Mouse (Mus musculus) spleen, adult 18-20 months (tissue): ENCODE results near the gene Gm28053.

ENCODE experiments used
- DNase-seq, 2 experiments: peaks; one replicate each; pipeline ENCODE4 v3.0.0; 2022; ENCODE audit warnings: mixed read lengths in 2 of 2

Gm28053 gene

DNA sequence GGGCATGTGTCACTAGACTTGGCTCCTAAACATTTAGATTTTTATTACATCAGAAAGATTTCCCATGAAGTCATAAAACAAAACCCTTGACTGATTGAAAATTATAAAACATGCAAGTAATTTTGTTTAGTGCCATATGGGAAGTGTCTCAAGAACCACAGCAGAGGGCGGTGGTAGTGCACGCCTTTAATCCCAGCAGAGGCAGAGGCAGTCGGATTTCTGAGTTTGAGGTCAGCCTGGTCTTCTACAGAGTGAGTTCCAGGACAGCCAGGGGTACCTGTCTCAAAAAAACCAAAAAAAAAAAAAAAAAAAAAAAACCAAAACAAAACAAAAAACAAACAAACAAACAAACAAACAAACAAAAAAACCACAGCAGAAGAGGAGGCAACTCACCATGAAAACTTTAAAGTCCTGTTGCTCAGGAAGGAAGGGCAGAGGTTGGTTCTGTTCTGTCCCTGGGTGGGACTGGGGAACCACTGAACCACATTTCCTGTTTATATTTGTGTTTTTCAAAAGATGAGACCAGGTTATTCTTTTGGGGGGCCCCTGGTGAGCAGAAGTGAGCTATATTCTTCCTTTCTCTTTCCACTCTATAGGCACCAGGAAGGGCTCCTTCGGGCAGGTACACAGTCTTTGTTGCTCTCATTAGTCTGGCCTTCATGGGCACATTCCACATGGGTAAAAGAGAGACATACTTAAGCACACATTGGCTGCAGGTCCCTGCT, 21.4 kb upstream of the Gm28053 start:
- peak in 1 of 2 experiments; percentile 1 for DNase-seq

DNA sequence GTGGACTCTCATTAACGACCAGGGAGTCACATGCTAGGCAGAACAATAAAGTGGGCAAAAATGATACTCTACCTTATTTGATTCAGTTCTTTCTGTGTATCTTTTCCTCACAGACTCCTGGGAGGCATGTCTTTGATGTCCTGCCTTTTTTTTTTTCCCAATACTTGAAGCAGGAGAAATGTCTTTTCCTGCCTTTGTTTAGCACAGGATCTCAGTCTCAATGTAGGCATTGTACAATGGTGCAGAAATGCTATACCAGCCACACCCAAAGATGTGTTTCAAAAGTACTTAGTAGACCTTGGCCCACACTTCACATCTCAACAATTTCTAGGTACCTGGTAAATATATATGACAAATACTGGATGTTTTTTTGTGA, 20.9 kb upstream of the Gm28053 start:
- DNase-seq, result peak in 1 of 2 experiments; percentile 4

GRCm38 (mm10) chr6:48698066-48698856, 20.1 kb upstream of the Gm28053 start:
- no peak for DNase-seq

DNA sequence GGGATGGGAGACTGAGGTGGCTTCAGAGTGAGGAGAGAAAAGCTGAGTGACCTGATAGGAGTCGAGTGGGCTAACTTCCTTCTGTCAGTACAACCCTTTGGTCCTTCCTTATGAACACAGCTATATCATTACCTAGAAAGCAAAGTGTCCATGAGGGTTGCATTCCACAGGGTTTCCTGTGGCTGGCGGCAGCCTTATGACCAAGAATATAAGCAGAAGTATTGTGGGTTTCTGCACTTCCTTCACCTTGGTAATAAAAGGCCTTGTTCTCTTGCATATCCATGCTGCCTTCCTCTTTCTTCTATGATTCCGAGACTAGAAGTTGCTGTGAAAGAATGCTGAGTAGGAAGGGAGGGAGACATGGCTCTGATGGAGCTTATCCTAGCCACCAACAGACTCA, 19.5 kb upstream of the Gm28053 start:
- DNase-seq, result no peak

DNA sequence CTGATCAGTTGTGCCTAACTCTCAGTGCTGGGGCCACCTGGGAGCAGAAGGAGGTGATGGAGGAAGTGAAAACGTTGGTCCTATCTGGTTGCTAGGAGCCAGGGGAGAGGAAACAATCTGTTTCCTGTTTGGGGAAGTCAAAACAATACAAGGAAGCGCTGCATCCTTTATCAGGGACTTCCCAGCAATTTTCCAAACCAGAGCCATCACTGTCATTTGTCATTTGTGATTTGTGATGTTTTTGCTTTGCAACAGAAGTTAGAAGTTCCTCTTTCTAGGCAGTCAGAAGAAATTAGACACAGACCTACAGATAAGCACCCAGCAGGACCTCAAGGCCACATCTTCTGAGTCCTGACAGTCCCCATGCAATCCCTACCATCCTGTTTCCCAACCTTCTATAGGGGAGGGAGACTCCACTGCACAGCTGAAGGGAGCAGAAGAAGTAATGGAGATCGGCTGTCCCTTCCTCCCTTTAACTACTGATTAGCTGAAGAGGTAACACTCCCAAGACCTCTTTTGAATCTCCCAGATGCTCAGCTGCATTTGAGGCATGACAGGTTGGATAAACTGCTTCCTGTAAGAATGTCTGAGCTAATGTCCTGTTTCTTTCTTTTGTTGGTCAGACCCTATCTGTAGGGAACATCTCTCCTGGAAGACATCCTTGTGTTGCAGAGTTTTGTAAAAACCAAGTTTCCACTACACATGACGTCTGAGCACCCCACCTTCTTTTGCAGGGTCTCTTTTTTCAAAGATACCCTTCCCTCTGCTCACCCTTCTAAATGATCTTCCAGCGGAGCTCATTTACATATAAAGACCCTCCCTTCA, 17.9 kb upstream of the Gm28053 start:
- DNase-seq, result no peak

GRCm38 (mm10) chr6:48702146-48702545, 16.3 kb upstream of the Gm28053 start:
- DNase-seq, result no peak

GRCm38 (mm10) chr6:48702601-48703000, 15.8 kb upstream of the Gm28053 start:
- DNase-seq, result no peak

GRCm38 (mm10) chr6:48704146-48704545, 14.3 kb upstream of the Gm28053 start:
- DNase-seq, result peak in 1 of 2 experiments; percentile 5

GRCm38 (mm10) chr6:48706130-48706529, 12.3 kb upstream of the Gm28053 start:
- DNase-seq, result no peak

DNA sequence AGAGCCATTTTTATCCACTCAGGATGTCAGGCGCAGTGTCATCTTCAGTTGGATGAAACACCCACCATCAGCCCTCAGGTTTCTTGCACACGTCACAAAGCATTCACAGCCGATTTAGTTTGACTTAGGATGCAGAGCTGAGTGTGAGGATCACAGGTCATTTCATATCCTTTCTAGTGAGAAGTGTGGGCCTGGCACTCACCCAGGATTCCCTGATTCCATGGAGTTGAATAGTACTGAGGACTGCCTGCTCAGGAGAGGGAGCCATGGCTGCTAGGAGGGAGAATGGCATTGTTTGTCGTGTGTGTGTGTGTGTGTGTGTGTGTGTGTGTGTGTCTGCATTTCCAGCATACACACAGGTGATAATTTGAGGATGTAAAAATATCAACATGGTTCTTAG, 1.9 kb downstream of the Gm28053 start:
- no peak for DNase-seq

DNA sequence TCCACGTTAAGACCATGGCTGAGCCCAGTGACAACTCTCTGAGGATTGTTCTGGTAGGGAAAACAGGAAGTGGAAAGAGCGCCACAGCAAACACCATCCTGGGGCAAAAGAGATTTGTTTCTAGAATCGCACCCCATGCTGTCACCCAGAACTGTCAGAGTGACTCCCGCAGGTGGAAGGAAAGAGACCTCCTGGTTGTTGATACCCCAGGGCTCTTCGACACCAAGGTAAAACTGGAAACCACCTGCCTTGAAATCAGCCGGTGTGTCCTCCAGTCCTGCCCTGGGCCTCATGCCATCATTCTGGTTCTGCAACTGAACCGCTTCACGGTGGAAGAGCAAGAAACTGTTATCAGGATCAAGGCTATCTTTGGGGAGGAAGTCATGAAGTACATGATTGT, 5.1 kb downstream of the Gm28053 start:
- DNase-seq, result no peak

DNA sequence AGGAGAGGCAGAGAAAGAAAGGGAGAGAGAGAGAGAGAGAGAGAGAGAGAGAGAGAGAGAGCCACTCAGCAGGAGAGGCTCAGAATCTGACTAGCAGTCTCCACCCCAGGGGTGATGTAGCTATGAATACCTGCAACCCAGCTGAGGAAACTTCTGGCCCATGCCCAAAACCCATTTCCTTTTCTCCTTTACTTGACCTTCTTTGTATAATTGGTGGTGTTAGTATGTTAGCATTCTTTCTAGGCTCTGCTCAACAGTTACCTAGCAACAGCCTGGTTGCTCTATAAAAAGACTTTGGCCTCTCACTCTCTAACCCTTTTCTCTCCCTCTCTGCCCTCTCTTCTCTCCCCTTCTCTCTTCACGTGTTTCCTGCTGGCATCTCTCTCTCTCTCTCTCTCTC, 7.1 kb downstream of the Gm28053 start:
- peak in 1 of 2 experiments; percentile 60 for DNase-seq

DNA sequence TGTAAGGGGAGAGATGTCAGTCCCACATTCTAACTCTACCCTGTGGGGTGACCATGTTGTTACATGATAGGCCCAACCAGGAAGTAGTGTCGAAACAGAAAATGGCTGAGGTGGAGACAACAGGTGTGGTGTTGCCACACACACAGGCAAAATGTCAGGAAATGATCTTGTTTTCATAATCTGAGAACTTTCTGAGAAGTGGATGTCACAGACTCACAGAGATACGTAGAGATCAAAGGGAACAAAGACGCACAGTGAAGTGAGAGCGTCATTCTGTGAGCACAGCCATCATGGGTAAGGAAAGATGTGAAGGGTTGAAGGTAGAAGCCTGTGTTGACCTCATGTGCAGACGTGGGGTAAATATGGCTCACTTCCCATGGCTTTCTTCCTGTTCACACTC, 9.4 kb downstream of the Gm28053 start:
- no peak for DNase-seq

DNA sequence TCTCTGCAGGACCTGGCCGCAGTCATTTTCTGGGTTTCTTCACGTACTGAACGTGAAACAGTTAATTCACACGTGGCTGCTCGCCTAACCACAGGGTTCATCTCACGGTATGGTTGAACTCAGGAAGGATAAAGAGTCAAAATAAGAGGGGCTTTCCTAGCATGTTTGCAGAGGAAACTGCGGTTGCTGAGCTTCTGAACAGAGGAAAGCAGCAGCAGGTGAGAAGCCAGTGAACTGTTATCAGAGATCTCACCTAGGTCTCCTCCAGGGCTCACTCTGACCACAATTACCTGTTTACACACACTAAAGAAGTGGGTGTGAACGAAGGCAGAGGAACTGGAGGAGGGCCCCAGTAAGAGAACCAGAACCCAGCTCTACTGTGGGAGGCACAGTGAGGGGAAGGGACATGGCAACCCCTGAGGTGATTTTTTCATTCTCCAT, 14.5 kb downstream of the Gm28053 start:
- DNase-seq, result peak; percentile 55 to 69

DNA sequence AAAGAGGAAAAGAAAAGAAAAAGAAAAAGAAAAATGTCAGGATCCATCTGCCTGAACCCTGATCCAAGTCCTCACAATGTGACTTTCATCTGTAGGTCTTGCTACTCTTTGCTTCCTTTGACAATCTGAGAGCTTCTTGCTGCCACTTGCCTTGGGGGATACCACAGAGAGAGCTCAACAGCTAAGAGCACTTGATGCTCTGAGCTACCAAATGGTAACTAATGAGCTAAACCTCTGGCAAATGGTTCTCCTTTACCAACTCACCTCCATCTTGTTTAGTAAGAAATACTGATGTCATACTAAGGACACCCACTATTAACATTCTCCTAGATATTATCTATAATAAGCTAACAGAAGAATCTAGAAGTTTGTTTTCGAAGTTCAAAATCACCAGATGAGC, 15.3 kb downstream of the Gm28053 start:
- DNase-seq, result no peak

DNA sequence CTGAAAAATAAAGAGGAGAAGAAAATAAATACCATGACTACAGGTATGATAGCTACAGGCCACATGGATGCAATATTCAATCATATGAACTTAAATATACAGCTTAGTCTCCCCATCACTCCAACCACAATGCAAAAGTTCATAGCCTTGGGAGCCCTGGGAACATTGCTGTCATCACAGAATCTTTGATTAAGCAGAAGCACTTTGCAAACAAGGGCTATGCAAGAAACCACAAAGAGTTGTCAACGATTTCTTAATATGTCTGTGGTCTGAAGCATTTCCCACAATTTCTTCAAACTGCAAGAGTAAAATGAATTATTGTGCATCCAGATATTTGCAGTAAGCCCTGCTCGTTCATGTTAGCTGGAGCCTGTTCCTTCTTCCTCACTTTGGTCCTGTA, 18.6 kb downstream of the Gm28053 start:
- DNase-seq, result no peak

GRCm38 (mm10) chr6:48737688-48738087, 19.3 kb downstream of the Gm28053 start:
- DNase-seq, result no peak

DNA sequence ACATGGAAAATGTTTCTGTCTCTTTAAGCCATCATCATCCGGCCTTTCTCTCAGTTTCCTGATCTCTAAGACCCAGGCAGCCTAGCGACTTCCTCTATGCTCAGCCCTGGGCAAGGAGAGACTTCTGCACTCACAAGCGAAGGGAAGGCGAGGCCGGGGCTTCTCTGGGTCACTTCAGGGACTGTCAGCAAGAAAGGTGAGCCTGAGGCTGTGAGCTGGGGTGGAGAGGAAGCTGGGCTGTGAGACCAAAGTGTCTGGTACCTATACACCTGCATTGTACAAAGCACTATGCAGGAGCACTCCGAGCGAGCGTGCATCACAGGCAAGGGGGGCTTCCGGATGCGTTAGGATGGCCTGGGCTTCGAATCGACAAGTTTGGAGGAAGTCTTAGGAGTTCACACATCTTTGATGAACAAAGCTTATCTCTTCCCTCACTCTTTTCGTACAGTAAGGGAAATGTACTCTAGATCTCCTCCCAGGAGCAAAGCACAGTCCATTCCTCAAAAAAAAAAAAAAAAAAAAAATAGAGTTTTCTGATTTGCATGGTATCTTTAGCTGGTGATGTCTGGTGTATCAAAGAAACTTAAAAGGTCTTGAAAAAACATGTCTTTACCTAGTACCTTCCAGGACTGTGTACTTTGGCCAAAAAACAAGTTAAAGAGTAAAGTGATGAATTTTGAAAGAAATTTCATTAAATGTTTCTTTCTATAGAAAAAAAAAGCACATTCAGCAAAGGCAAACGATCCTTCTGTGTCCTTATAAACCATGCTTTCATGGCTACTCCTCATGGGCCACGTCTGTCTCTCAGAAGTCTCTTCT, 20.8 kb downstream of the Gm28053 start, which contains the start of gene Gimap1:
Gene Gimap1, plus strand, starts transcription at position 94 of the 819 bp plus-strand sequence.
- peak; percentile 76 for DNase-seq

GRCm38 (mm10) chr6:48739780-48740055, 21.3 kb downstream of the Gm28053 start:
- DNase-seq, result no peak

DNA sequence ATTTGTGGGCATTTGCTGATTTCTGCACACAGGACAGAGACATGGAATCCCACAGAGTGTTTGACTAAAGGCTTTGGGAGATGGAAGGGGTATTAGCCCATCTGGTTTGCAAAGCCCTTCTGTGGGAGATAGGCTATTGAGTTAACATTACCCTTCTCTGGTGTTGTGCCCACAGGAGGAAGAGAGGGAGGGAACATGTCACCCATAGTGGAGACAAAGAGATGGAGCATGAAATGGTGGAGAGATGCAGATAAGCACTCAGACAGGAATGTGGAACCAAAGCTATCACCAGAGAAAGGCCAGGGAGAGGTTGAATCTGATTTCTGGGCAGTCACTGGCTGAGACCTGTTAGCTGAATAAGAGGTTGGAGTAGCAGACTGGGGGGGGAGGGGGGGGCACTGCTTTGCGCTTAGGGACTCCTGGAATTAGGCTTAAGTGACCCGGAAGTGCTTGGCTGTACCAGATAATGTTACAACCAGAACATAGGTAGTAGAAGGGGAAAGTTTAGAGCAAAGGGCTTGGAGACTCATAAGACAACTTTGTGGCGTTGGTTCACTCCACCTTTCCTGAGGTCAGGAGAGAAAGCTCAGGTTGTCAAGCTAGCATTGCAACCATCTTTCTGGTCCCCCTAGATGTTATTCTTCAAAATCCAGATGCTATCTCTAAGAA, 22.2 kb downstream of the Gm28053 start:
- no peak for DNase-seq

DNA sequence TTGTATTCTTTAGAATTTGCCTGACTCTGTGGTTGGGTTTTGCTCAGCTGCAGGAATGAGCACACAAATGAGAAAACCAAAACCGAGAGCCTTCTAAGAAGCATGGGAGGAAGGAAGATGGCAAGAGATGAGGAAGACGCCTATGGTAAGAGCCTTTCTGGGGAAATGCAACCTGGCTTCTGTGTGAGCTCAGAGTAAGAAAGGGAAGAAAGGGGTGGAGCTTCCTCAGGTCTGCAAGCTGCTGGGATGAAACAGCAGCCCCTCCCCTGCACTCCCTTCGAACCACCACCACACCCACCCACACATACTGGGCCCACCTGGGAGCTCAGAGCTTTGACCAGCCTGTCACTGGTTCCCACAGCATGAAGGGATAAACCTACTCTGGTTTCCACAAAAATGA, 22.9 kb downstream of the Gm28053 start:
- no peak for DNase-seq

- DNase-seq, result no peak
Observed at GRCm38 (mm10) chr6:48741711-48742206, 23.4 kb downstream of the Gm28053 start.
